Mouse (Mus musculus): ENCODE results near the gene Pigl.

Gene Pigl

DNA sequence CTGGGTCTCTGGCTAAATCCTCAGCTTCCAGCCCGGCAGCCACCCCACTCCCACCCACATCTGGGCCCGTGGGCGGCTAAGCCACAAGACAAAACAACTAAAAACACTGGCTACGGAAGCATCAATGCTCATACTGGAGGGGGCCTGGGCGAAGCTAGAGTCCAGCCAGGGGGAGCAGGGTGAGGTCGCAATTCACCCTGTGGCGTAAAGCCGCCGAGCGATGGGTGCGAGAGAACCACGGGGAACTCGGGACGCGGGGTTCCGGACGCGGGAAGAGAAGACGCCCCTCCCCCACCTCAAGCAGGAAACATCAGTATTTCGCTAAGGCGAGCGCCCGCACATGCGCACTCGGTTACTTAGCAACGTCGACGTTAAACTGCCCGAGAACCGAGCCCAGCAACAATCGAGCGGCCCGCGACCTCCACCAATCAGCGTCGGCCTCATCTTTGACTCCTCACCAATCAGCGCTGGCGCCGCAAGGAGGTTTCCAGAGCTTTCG, 92.5 kb downstream of the Pigl start, which contains the start of gene Ubb:
Gene Ubb (plus strand): TSS at position 445 of the 499 bp plus-strand sequence.
- in situ Hi-C loops (cut with MboI; ENCODE audit: low pct_unique_long_range_greater_than_20kb in 1 of 2, low sequenced_read_pairs in 2 of 2, unreplicated experiment in 1 of 2) = no loop called here

DNA sequence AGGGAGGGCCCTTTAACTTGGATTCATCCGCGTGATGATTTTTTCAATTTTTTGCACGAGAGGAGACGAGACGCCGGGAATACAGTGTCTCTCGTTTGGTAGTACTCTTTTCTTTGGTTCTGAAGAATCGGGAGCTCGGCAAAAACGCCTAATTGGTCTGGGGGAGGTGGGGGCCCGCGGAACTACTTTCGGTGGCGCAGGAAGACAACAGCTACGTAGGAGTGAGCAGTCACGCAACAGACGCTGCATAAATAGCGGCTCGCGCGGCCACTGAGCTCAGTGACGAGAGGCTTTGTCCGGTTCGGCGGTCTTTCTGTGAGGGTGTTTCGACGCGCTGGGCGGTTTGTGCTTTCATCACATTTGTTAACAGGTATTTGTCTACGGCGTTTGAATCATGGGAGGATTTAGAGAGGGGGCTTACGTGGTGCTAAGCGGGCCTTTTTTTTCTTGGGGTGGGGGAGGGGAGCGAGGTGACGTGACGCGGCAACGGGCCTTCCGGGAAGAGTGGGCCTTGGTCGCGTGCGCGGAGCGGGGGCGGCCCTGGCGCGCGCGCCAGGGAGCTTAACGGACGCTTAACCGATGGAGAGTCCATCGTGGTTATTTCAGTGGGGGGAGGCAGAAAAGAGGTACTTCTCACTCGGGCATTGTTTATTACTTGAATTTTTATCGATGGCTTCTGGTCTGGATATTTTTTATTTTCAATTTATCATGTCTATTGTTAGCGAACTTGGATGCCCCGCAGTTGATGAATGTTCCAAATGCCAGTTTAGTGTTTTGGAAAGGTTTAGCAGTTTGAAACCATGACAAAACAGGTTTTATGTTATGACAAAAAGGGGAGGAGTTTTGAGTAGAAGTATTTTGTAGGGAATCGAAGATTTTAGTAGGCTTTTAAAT, 93.2 kb downstream of the Pigl start:
- in situ Hi-C loops (cut with MboI; ENCODE audit: low pct_unique_long_range_greater_than_20kb in 1 of 2, low sequenced_read_pairs in 2 of 2, unreplicated experiment in 1 of 2) = no loop called here

DNA sequence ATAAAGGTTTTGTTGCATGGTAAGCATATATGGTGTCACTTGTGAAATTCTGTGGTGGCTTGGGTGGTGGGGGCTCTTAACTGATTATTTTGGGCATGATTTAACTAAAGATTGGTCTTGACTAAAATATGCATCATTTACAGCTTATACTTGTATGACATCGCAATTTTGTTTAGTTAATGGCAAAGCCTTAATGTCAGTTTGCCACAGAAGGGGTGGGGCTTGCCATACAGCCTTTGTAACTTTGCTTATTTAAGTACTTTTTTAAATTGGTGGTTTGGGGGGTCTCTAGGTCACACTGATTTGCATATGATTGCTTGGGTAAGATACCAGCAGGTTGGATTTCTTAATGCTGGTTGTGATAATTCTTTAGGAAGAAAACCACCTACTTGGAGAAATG, 94.9 kb downstream of the Pigl start:
- in situ Hi-C loops (cut with MboI; ENCODE audit: low pct_unique_long_range_greater_than_20kb in 1 of 2, low sequenced_read_pairs in 2 of 2, unreplicated experiment in 1 of 2) = no loop called here

DNA sequence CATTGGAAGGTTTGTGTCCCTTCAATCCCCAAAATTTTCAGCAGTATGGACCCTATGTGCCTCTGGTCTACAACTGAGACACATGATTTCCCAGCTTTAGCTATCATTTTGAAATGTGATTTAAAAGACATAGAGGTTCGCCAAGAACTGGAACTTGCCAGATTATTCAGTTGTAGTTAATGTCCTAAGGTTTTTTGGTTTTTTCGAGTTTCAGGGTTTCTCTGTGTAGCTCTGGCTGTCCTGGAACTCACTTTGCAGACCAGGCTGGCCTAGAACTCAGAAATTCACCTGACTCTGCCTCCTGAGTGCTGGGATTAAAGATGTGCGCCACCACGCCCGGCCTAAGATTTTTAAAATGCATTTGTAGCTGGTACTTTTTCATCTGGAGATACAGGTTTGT, 95.4 kb downstream of the Pigl start:
- in situ Hi-C loops (cut with MboI; ENCODE audit: low pct_unique_long_range_greater_than_20kb in 1 of 2, low sequenced_read_pairs in 2 of 2, unreplicated experiment in 1 of 2) = no loop called here

DNA sequence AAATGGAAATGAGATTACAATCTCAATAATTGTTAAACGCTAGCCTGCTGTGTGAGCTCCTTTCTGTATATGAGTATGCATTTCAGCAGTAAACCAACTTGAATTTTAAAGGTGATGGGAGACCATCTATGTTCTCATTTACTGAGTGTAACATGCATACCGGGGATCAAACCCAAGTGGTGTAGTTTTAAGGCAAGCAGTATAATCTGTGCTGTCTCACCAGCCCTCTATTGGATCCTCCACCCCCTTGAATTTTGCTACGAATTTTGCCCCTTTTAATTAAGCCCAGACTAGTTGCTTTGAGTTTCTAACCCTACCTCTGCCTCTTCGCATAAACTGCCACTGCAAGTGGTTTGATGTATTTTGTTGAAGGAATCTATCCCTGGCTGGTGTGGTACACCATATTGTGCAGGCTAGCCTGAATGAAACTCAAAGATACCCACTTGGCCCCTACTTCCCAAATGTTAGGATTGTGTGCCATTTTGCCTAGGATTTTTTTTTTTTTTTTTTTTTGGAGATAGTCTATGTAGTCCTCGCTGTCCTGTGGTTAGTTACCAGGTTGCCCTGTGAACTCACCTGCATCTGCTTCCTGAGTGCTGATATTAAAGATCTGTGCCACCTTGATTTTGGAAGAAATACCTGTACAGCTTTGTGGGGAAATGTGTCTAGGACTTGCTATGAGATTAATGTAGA, 96.0 kb downstream of the Pigl start:
- in situ Hi-C loops (cut with MboI; ENCODE audit: low pct_unique_long_range_greater_than_20kb in 1 of 2, low sequenced_read_pairs in 2 of 2, unreplicated experiment in 1 of 2) = no loop called here

DNA sequence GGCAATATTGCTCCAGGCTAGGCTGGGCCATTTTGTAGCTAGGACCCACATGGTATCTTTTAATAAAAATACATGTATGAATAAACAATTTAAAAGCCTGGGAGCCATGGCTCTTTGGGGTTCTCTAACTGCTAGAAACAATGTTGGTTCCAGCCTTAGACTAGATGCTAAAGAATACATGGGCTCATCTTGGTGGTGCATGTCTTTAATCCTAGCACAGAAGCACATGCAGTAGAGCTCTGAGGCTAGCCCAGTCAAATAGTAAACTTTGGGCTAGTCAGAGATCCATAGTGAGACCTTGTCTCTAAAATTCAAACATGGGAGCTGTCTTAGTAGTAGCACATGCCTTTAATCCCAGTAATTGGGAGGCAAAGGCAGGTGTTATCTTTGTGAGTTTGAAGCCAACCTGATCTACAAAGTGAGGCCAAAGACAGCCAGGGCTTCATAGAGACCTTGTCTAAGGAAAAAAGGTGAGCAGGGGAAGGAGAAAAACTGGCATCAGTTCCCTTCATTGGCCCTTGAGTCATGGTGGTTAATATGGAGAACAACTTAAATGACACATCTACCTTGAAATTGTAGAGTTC, 96.8 kb downstream of the Pigl start:
- in situ Hi-C loops (cut with MboI; ENCODE audit: low pct_unique_long_range_greater_than_20kb in 1 of 2, low sequenced_read_pairs in 2 of 2, unreplicated experiment in 1 of 2) = no loop called here

DNA sequence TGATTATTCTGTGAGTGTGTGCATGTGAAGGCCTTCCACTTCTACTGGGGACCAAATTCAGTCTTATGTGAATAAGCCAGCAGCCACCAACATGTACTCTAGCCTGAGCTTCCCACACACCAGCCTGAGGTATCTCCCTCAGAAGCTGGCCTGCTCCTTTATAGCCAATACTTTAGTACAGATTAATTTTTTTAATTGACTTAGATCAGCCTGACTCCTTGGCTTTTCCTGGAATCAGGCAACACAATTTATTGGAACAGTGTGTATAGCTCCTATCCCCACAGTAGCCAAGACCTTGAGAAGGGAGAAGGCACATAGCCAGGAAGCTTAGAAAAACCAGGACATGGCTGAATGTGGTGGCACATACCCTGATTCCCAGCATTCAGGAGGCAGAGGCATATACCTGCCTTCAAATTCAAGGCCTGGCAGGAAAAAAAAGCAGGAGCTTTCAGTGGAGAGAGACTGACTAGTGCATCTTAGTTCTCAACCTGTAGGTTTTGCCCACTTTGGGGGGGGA, 97.7 kb downstream of the Pigl start:
- in situ Hi-C loops (cut with MboI; ENCODE audit: low pct_unique_long_range_greater_than_20kb in 1 of 2, low sequenced_read_pairs in 2 of 2, unreplicated experiment in 1 of 2) = no loop called here

DNA sequence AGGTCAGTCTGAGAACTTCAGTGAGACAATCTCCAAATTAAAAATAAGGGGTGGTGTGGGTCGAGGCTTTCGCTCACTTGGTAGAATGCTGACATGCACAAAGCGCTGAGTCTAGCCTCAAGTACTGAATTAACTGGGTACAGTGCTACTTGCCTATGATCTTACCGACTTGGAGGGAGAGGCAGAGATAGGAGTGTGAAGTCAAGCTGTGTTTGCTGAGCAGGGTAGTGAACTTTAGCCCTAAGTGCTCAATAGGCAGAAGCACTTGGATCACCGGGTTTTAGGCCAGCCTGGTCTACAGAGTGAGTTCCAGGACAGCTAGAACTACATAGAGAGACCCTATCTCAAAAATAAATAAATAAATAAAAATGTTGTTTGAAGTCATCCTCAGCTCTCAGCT, 98.9 kb downstream of the Pigl start:
- in situ Hi-C loops (cut with MboI; ENCODE audit: low pct_unique_long_range_greater_than_20kb in 1 of 2, low sequenced_read_pairs in 2 of 2, unreplicated experiment in 1 of 2) = no loop called here

DNA sequence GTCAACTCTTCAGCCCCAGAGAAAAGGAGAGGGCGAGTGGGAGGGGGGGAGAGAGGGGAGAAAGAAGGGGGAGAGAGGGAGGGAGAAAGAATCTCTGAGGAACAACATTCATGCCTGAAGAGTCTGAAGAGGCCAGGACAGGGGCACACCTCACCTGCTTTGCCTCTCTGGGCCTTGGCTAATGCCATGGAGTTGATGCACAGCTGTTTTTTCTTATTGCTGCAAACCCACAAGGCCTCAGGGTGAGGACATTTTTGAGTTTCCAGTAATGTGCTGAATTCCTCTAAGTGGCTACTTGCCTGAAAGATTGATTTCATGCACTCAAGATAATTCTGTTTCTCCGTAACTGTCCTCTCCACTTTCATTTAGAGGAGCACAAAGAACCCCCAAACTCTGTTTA, 99.9 kb downstream of the Pigl start:
- in situ Hi-C loops (cut with MboI; ENCODE audit: low pct_unique_long_range_greater_than_20kb in 1 of 2, low sequenced_read_pairs in 2 of 2, unreplicated experiment in 1 of 2) = no loop called here

DNA sequence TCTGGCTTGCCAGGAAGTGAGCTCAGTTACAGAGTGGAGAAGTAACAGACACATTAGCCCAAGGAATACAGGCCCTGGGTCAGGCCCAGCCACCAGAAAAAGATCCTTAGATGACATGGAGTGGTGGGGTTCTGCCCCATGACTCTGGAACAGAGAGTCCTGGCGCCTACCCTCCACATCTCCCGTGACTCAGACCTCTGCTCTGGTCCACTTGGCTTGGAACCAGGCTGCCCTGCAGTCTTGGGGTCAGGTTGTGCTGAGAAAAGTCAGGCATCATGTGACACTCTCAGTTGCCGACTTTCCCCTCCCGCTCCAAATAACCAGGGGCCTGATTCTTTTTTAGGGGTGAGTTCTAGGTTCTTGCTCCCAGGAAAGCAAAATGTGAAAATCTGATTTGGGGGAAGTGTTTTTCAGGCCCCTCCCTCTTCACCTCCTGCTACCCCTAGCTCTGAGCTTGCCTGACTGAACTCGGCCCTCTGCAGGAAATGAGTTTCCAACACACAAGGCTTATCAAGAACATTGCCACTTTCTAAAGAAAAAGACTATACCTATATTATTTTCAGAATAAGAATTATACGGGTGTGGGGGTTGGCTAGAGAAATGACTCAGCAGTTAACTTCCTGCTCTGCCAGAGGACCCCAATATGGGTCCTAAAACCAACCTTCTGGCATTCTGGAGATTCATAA, 100.8 kb downstream of the Pigl start:
- in situ Hi-C loops (cut with MboI; ENCODE audit: low pct_unique_long_range_greater_than_20kb in 1 of 2, low sequenced_read_pairs in 2 of 2, unreplicated experiment in 1 of 2) = no loop called here

DNA sequence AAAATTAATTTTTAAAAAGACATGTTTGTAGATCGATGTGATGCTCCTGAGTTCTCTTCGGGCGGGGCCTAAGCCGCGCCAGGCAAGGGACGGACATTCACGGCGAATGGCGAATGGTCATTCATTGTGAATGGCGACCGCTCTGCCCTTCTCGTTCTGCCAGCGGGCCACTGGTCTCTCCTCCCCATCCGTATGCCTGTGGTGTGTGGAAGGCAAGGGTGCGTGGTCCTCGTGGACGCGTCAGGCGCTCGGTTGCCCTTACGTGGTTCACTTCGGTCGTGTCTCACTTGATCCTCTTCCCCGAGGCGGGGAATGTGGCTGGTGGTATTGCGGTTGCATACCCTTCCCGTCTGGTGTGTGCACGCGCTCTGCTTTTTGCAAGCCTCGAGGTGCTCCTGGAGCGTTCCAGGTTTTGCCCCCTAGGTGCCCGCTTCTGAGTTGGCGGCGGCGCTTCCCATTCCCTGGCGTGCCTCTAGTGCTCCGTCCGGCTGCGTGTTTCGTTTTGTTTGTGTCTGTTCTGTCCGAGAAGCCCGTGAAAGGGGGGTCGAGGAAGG, 102.3 kb downstream of the Pigl start:
- in situ Hi-C loops (cut with MboI; ENCODE audit: low pct_unique_long_range_greater_than_20kb in 1 of 2, low sequenced_read_pairs in 2 of 2, unreplicated experiment in 1 of 2) = no loop called here

DNA sequence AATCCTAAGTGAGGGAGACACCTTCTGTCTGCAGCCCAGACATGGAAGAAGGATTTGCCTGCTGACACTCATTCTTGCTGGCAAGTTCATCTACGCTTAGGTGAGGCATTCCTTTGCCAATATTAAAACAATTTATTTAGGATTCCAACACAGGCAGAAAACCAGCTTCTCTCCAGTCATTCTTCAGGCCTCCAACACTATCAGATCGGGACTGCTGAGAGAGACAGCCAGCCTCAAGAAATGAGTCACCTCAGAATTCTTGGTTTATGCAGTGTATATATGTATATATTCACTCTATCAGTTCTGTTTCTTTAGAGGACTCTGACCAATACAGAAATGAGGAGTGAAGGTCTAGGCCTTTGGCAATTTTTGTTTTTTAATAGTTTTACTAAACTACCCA, 105.3 kb downstream of the Pigl start:
- in situ Hi-C loops (cut with MboI; ENCODE audit: low pct_unique_long_range_greater_than_20kb in 1 of 2, low sequenced_read_pairs in 2 of 2, unreplicated experiment in 1 of 2) = no loop called here
